Mouse (Mus musculus): ENCODE data around the gene Ctsz. TPM values are rescaled to one million over a fixed set of nuclear protein-coding genes. Genes with fewer than 3 reads are reported as not detected.

The Ctsz gene
- polyA plus RNA-seq, 1 experiment from 2014 or later, result 92.6 TPM

DNA sequence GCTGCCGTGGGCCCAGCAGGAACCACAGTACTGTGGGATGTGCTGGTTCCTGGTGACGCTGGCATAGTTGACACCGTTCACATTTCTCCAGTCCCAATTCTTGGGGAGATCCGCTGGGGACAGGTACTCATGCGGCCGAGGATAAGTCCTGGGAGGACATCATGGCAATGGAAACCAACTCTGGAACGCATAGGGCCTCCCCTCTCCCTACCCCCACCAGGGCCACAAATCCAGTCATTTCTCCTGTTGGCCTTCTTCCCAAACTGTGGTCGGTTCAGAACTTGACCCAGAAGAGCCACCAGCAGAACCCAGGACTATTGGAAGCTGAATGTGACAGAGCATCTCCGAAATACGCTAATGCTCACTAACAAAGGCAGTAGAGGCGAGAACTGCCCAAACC lies 658 bp downstream of the Ctsz start:
- Histone ChIP-seq H3K9ac (peak overlapping the region; percentile 63), H3K4me2 (replicated peaks) (peak overlapping the region; percentile 74), H3K4me3 (peak overlapping the region; percentile 50), H3K36me3 (peaks cover 7% of the 10 kb centered on the region; the same call in 1 of the 2 replicates), H3K27me3 (replicated peaks) (no peaks in the 10 kb centered on the region), H3K27ac (no peak overlapping the region), H3K4me1 (peaks cover 19% of the 10 kb centered on the region), H3K9me3 (no peaks in the 10 kb centered on the region)
- WGBS, result 71% methylated on average over 11 of the region's 11 CpGs
- peak; percentile 5; the same call in 1 of the 2 replicates for ATAC-seq (ENCODE audit: low FRiP score, low read depth)

DNA sequence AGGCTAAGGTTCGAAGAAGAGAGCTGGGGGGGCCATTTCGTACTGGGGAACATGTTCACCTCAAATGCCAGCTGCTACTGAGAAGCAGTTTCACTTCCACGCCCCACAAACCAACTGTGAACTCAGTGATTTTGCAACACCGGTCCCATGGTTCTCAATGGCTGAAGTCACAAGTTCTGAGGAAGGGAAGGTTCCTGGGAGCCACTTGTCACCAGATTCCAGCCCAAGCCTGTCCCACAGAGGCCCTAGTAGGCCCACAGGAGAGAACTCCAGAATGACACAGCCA lies 1.2 kb downstream of the Ctsz start:
- Histone ChIP-seq H3K9ac (no peak overlapping the region), H3K9me3 (no peaks in the 10 kb centered on the region), H3K4me3 (no peak overlapping the region), H3K4me1 (peaks cover 19% of the 10 kb centered on the region), H3K36me3 (peaks cover 9% of the 10 kb centered on the region; the same call in 1 of the 2 replicates), H3K4me2 (replicated peaks) (peak overlapping the region; percentile 74), H3K27ac (no peak overlapping the region), H3K27me3 (replicated peaks) (no peaks in the 10 kb centered on the region)
- no peak for ATAC-seq (ENCODE audit: low FRiP score, low read depth)
- WGBS, result 94% methylated on average over 4 of the region's 4 CpGs

DNA sequence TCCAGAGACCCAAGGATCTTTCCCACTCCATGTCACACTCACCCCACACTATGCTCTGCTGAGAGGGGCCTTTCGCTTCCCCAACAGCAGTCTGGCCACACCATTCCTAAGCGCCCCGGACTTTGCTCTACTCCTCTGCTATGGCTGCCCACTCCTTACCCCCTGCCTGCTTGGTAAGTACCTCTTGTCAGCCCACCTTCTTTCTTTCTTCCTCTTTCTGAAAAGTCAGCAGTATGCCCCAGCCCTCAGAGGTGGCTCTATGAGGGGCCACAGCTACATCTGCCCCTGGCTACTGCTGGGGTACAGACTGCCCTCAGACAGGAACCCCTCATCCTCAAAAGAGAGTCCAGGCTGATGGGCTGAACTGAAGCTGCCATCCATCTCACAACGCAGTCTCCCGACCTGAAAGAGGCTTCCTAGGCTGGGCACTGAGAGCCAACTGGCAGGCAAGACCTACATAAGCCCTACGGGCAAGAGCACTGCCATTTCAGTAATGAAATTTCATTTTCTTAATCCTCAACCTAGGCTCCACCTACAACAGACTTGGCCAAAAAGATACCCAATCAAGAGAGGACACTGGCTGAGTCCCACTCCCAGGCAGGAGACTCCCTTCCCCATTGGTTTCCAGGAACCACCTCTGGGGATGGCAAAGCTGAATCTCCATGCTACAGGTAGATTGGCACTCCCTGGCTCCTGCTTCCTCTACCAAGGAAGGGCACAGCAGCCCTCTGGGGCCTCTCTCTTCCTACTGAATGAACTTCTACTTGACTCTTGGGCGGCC lies 1.7 kb downstream of the Ctsz start:
- Histone ChIP-seq H3K4me3 (no peak overlapping the region), H3K9ac (no peak overlapping the region), H3K27me3 (replicated peaks) (no peaks in the 10 kb centered on the region), H3K4me2 (replicated peaks) (no peak overlapping the region), H3K27ac (no peak overlapping the region), H3K9me3 (no peaks in the 10 kb centered on the region), H3K36me3 (peaks cover 9% of the 10 kb centered on the region; the same call in 1 of the 2 replicates), H3K4me1 (peaks cover 16% of the 10 kb centered on the region)
- 96% methylated on average over 7 of the region's 7 CpGs for WGBS
- no peak for ATAC-seq (ENCODE audit: low FRiP score, low read depth)

DNA sequence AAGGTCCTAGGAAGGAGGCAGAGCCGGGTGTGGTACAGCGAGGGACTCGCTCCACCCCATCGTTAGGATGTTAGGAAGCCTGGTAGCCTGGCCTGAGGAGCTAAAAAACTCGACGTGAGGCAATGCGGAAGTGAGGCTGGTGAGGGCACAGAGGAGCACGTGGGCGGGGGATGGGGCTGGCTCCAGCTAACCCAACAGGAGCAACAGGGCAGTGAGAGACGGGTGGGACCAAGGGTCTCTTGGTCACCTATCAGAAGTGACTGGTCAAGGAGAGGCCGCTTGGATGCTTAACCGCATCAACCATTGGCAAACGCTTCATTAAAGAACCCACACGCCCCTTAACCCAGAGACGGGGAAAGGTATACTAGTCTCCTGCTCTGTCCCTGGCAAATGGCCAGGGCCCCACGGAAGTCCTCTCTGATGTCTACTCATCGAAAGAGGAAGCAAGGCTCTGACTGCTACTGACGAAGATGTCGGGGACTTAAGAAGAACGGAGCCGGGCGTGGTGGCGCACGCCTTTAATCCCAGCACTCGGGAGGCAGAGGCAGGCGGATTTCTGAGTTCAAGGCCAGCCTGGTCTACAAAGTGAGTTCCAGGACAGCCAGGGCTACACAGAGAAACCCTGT lies 2.6 kb downstream of the Ctsz start:
- Histone ChIP-seq H3K9me3 (no peaks in the 10 kb centered on the region), H3K9ac (no peak overlapping the region), H3K4me3 (no peak overlapping the region), H3K27me3 (replicated peaks) (no peaks in the 10 kb centered on the region), H3K27ac (no peak overlapping the region), H3K4me1 (peaks cover 16% of the 10 kb centered on the region), H3K4me2 (replicated peaks) (no peak overlapping the region), H3K36me3 (peaks cover 9% of the 10 kb centered on the region; the same call in 1 of the 2 replicates)
- ATAC-seq (ENCODE audit: low FRiP score, low read depth), result no peak
- 93% methylated on average over 26 of the region's 26 CpGs for WGBS

DNA sequence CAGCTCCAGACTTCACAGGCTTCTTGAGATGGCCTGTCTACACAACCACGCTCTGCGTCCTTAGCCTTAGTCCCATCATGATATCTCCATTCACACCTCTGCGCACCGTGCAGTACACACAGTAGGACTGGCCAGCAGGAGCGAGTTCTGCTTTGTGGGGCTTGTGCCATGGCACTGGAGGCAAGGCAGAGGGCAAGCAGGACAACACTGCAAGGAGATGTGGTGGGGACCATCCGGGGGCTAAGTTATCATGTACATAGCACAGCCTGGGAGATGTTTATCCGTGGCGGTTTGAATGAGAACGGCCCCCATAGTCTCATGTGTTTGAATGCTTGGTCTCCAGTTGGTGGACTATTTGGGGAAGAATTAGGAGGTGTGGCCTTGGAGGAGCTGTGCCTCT lies 3.9 kb downstream of the Ctsz start:
- Histone ChIP-seq H3K4me3 (no peak overlapping the region), H3K36me3 (peaks cover 9% of the 10 kb centered on the region; the same call in 1 of the 2 replicates), H3K4me1 (peaks cover 16% of the 10 kb centered on the region), H3K9ac (no peak overlapping the region), H3K9me3 (no peaks in the 10 kb centered on the region), H3K27ac (no peak overlapping the region), H3K4me2 (replicated peaks) (no peak overlapping the region), H3K27me3 (replicated peaks) (no peaks in the 10 kb centered on the region)
- no peak for ATAC-seq (ENCODE audit: low FRiP score, low read depth)
- 95% methylated on average over 9 of the region's 9 CpGs for WGBS

DNA sequence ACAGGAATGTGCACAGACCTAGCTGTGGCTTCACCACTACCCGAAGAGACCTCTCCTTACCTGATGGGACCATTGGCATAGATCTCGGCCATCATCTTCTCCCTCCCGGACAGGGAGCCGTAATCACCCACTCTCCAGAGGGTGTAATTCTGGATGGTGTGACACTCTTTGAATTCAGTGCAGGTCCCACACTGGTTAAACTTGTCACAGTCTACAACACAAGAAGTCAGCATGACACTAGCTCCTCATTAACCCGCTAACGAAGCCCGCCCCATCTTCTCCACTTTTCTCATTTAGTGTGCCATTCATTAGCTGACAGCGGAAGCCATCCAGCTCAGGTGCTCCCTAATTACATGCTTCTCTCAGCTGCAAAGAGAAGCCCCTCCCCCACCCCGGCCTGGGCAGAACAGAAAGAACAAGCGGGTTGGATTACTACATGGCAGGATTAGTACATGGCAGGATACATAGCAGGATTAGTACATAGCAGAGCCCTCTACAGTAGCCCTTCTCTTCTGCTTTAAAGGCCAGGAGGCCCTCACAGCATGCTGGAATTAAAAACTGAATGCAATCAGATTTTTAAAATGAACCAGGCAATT lies 9.7 kb downstream of the Ctsz start:
- Histone ChIP-seq H3K27ac (no peak overlapping the region), H3K36me3 (peaks cover 57% of the 10 kb centered on the region)
- peak; percentile 33; the same call in 1 of the 2 replicates for ATAC-seq (ENCODE audit: low FRiP score, low read depth)

DNA sequence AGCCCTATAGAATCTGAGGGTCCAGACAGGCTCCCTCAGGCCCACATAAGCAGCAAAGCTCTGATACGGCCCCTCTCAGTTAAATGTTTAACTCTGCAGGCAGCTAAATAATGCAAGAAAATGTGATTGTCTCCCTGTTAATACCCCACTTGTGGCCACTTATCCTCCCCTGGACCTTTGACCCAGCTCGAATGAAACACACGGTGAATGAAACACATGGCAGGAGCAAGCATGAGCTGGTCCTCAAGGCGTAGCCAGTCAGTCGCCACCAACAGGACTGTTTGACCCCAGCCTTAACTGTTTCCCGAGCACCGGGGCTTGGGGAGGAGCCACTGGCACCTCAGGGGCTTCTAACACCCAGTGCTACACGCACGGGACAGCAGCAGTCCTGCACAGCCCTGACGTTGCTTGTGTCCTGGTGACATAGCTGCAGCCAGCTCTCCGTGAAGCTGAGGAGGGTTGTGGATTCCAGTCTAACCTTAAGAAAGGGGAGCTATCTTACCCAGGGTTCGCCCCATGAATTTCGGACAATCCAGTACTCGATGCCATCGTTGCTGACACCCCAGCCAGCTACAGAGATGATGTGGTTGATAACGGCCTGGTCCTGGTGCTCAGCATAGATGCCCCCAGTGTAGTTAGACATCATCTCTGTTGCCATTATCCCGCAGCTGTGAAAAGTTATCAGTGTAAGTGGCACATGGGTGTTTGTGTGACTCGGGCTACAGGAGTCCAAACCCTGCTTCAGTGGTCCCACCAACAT lies 10.6 kb downstream of the Ctsz start:
- Histone ChIP-seq H3K4me2 (replicated peaks) (no peak overlapping the region), H3K4me1 (no peaks in the 10 kb centered on the region), H3K4me3 (no peak overlapping the region), H3K27me3 (replicated peaks) (no peaks in the 10 kb centered on the region), H3K27ac (no peak overlapping the region), H3K36me3 (peaks cover 66% of the 10 kb centered on the region), H3K9me3 (no peaks in the 10 kb centered on the region), H3K9ac (no peak overlapping the region)
- 84% methylated on average over 18 of the region's 18 CpGs for WGBS
- no peak for ATAC-seq (ENCODE audit: low FRiP score, low read depth)

More for the DNA sequence above, 9.7 kb downstream of the Ctsz start:
- no peaks in the 10 kb centered on the region for H3K27me3 ChIP-seq (replicated peaks)
- H3K9ac ChIP-seq, result no peak overlapping the region
- no peak overlapping the region for H3K4me2 ChIP-seq (replicated peaks)
- no peak overlapping the region for H3K4me3 ChIP-seq
- 85% methylated on average over 10 of the region's 10 CpGs for WGBS
- no peaks in the 10 kb centered on the region for H3K4me1 ChIP-seq
- no peaks in the 10 kb centered on the region for H3K9me3 ChIP-seq

DNA sequence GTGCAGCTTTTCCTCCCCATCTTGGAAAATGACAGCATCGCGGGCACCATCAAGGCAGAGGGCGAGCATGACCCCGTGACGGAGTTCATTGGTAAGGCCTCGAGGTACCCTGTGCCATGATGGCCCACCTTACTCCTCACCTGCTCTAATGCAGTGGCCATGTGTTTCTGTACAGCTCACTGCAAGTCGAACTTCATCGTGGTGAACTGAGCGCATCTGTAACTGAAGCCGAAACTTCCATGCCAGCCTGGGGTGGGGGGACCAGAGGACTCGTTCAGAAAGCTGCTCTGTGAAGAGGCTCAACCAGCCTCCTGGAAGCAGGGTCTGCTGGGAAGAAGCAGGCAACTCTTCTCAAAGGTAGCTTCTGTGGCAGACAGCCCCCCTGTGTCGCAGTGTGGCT lies 12.0 kb downstream of the Ctsz start:
- peaks cover 77% of the 10 kb centered on the region for H3K36me3 ChIP-seq

DNA sequence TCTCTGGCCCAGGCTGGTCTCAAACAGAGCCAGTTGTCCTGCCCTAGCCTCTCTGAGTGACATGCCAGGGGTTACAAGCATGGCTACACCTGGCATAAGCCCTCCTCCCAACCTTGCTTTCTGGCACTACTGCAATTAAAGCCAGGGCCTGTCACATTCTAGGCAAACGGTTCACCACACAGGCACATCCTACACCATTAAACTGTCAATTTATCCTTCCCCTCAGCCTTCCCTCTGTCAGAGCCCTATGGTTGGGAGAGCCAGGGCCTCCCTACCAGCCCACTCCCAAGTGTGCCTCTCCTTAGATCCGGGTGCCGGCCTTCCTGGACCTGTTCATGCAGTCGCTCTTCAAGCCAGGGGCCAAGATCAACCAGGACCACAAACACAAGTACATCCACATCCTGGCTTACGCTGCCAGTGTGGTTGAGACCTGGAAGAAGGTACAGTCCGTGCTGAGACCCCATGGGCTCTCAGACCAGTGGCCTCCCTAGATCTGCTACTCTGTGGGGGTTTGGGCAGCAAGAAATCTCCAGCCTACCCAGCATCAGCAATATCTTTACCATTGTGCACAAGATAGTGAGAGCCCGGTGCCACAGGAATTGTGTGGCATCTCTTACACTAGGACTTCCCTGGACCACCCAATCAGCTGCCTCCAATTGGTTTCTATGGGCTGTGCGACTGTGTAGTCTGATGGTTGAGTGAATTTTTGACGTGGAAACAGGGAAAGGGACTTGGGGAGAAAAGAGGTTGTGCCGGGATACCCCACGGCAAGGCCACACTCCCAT lies 14.3 kb downstream of the Ctsz start:
- no peak for ATAC-seq (ENCODE audit: low FRiP score, low read depth)
- H3K4me3 ChIP-seq, result no peak overlapping the region
- WGBS, result 93% methylated on average over 11 of the region's 11 CpGs

More for the DNA sequence above, 12.0 kb downstream of the Ctsz start:
- H3K9me3 ChIP-seq, result no peaks in the 10 kb centered on the region
- H3K27ac ChIP-seq, result no peak overlapping the region
- no peaks in the 10 kb centered on the region for H3K27me3 ChIP-seq (replicated peaks)
- no peak overlapping the region for H3K4me2 ChIP-seq (replicated peaks)
- 94% methylated on average over 12 of the region's 12 CpGs for WGBS
- H3K9ac ChIP-seq, result no peak overlapping the region
- H3K4me3 ChIP-seq, result no peak overlapping the region
- no peaks in the 10 kb centered on the region for H3K4me1 ChIP-seq
- ATAC-seq (ENCODE audit: low FRiP score, low read depth), result no peak

DNA sequence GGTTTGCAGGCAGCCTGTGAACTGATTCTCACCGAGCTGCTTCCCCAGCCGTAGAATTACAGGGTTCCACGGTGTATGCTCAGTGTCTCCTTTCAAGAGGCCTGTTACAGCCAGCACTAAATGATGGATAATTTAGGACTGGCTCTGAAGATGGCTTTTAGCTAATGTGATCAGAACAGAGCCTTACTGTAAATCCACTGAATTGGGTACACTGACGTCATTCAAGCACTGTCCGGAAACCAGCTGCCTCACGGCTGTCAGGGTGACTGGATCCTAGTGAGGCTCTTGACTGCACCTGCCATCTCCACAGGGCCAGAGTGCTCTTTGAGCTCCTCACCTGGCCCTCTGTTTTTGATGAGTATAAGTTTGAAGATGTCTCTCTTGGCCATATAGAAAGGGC lies 17.7 kb downstream of the Ctsz start:
- Histone ChIP-seq H3K27me3 (replicated peaks) (no peaks in the 10 kb centered on the region), H3K4me2 (replicated peaks) (no peak overlapping the region), H3K9ac (no peak overlapping the region), H3K4me3 (no peak overlapping the region), H3K9me3 (no peaks in the 10 kb centered on the region), H3K36me3 (peaks cover 66% of the 10 kb centered on the region), H3K27ac (no peak overlapping the region), H3K4me1 (peaks cover 10% of the 10 kb centered on the region)
- ATAC-seq (ENCODE audit: low FRiP score, low read depth), result no peak
- WGBS, result 84% methylated on average over 6 of the region's 6 CpGs

More for the DNA sequence above, 14.3 kb downstream of the Ctsz start:
- no peaks in the 10 kb centered on the region for H3K4me1 ChIP-seq
- no peak overlapping the region for H3K4me2 ChIP-seq (replicated peaks)
- H3K36me3 ChIP-seq, result peaks cover 100% of the 10 kb centered on the region
- no peaks in the 10 kb centered on the region for H3K9me3 ChIP-seq
- no peak overlapping the region for H3K27ac ChIP-seq
- no peaks in the 10 kb centered on the region for H3K27me3 ChIP-seq (replicated peaks)
- H3K9ac ChIP-seq, result no peak overlapping the region

DNA sequence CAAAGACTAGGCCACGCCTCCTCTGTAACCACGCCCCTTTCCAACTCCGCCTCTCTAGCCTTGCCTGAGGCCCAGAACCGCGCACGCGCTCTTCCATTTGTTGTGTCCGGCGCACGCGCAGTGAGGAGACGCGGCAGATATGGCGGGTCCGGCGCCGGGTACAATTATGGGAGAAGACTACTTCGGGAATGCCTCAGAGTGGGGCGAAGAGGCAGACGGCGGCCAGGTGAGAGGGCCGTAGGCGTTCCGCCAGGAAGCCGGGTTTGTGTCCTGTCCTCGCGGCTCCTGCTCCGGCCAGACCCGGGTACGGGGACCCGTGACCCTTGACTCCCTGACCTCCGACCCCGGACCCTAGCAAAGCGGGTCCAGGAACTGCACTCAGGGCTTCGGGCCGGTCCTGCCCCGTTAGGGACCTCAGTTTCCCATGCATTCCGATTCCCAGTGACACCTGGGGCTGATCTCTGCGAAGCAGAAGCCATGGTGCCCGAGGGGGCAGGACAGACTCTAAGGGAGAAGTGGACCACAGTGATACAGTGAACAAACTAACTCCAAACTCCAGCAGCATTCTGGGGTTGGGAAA lies 23.0 kb downstream of the Ctsz start, which contains the start of gene Nelfcd:
Gene Nelfcd, plus strand, starts transcription at position 74 of the 580 bp plus-strand sequence.
- peaks cover 12% of the 10 kb centered on the region for H3K4me1 ChIP-seq
- ATAC-seq (ENCODE audit: low FRiP score, low read depth), result peak; percentile 94
- peak within 1 kb of the TSS; percentile 96 for H3K4me3 ChIP-seq
- H3K36me3 ChIP-seq, result peaks cover 13% of the 10 kb centered on the region
- no peaks in the 10 kb centered on the region for H3K27me3 ChIP-seq (replicated peaks)
- peak within 1 kb of the TSS; percentile 82 for H3K9ac ChIP-seq
- no peak within 1 kb of the TSS for H3K27ac ChIP-seq
- H3K4me2 ChIP-seq (replicated peaks), result peak within 1 kb of the TSS; percentile 83
- no peaks in the 10 kb centered on the region for H3K9me3 ChIP-seq
- under 1% methylated on average over 40 of the region's 40 CpGs for WGBS

Measured in neural tube, embryonic 12.5 days (tissue).